Mouse (Mus musculus) regulatory T cell (primary cell): ENCODE data around the gene Hgfac.

Experiments used
- in situ Hi-C: fragments of 300-600 bp; cut with MboI, MseI; formaldehyde crosslinking; loops from one replicate; pipeline ENCODE4 v1.15.1; 2025; ENCODE audit warnings: high pct_unique_total_duplicates

Gene Hgfac

GRCm38 (mm10) chr5:35035795-35036194 is 5.5 kb upstream of the Hgfac start:
- in situ Hi-C loops = loop anchor here (10.0 kb wide), 1 partner anchor 331 kb away; no protein-coding TSS in a partner anchor

DNA sequence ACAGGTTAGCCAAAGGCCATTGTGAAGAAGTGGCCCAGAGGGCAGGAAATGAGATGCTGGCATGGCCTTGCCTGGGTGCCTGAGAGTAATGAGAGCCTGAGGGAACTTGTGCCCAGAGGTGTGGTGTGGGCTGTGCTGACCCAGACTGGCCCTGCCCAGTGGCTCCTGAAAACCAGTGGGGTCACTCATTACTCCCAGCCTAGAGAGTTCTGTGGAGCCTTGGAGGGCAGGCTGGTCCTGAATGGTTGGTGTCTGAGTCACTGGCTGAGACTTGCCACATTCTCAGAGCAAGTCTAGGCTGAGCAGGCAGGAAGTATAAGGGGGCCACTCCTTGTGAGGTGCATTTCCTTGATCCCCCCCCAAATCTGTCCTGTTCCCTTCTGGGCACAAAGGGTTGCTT is 3.9 kb upstream of the Hgfac start:
- in situ Hi-C loops = loop anchor here (10.0 kb wide), 1 partner anchor 333 kb away; no protein-coding TSS in a partner anchor

DNA sequence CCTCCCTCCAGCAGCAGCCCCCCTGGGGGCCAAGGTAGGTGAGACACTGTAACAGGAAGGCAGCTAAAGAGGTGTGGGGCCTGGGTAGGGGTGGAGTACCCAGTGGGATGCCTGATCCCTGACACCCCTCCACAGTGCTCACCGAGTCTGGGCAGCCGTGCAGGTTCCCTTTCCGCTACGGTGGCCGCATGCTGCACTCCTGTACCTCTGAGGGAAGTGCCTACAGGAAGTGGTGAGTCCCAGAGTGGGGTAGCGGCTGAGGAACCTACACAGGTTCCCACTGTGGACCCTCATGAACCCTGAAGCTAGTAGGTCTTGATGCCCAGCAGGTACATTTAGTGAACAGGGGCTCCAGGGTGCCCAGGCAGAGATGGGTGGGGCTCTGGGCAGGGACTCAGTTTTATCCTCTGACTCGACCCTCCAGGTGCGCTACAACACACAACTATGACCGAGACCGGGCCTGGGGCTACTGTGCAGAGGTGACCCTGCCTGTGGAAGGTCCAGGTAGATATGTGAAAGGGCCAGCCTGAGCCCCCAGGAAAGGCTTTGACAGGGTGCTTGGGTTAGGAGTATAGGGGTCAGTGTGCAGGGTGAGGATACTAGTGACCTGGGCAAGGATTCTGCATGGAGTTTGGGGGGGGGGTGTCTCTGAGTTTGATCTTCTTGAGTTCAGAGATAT is 1.3 kb downstream of the Hgfac start:
- in situ Hi-C loops = loop anchor here (5.0 kb wide), 2 partner anchors 55 to 125 kb away; no protein-coding TSS in a partner anchor

- in situ Hi-C loops = loop anchor here (5.0 kb wide), 2 partner anchors 56 to 126 kb away; no protein-coding TSS in a partner anchor
Observed at GRCm38 (mm10) chr5:35043110-35043451, 1.8 kb downstream of the Hgfac start.

DNA sequence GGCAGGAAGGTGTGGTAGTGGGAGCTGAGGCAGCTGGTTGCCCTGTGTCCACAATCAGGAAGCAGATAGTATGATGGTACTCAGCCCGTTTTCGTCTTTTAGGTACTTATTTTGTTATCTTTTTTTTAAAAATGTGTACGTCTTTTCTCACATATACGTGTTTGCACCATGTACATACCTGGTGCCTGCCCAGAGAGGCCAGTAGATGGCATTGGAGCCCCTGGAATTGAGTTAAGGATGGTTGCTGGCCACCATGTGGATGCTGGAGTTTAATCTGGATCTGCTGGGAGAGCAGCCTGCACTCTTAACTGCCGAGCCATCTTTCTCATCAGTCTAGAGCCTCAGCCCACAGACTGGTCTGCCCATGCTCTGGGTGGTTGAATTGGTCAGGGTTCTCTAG is 9.2 kb downstream of the Hgfac start:
- in situ Hi-C loops = no loop called here

DNA sequence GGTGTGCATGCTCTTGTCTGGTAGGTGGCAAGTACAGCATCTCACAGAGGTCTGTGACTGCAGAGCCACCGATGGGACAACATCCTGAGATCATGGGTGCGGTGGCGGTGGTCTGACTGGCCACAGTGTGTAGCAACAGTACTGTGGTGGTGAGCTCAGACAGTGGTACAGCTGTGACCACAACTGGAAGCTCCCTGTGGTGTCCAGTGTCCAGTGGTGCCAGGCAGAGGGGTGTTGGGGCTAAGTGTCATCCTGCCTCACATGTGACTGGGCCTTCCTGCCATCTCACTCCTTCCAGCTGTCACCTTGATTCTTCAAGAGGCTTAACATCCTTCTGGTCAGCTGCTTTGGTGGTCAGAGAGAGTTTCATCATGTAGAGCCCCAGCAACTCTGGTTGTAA is 13.3 kb downstream of the Hgfac start:
- in situ Hi-C loops = no loop called here

DNA sequence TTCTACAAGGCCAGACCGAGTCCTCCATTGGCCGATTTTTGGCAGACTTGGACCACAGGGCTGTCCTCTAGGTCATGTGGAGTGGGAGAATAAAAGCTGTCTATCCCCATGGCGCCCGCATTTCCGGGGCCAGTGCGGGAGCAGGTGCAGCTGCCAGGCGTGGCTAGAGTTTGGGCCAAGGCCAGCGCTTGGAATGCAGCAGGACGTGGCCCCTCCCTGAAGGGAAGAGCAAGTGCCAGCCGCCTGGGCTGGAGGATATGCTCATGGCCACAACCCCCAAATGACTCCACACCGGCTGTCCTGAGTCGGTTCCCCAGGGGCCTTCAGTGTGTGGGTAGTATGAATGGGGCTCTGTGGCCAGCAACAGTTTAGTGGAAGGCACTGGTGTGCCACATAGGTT is 13.8 kb downstream of the Hgfac start:
- in situ Hi-C loops = no loop called here

GRCm38 (mm10) chr5:35056604-35057432 is 15.5 kb downstream of the Hgfac start, which contains the start of gene Dok7:
Gene Dok7, plus strand, starts transcription at chr5:35056766.
- in situ Hi-C loops = no loop called here

DNA sequence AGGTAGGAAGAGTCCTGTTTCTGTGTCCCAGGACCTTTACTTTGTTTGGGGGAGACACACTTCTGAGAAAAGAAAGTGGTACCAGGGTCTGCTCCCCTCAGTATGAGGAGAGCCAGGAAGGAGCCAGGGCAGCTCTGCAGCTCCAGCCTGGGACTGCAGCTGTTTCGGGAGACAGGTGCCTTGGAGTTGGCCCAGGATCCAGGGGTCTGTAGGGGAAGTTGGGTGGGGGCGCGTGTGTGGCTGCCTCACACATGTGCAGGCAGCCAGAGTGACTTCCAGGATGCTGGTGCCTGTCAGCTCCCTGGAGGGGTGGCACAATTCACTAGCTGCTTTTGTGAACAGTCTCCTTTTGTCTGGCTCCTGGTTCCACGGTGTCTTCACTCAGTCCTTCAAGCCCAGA is 16.3 kb downstream of the Hgfac start:
- in situ Hi-C loops = no loop called here

- in situ Hi-C loops = no loop called here
Observed at GRCm38 (mm10) chr5:35058216-35058615, 16.9 kb downstream of the Hgfac start.

- in situ Hi-C loops = no loop called here
Observed at GRCm38 (mm10) chr5:35060098-35060497, 18.8 kb downstream of the Hgfac start.

- in situ Hi-C loops = no loop called here
Observed at GRCm38 (mm10) chr5:35069841-35070240, 28.5 kb downstream of the Hgfac start.

DNA sequence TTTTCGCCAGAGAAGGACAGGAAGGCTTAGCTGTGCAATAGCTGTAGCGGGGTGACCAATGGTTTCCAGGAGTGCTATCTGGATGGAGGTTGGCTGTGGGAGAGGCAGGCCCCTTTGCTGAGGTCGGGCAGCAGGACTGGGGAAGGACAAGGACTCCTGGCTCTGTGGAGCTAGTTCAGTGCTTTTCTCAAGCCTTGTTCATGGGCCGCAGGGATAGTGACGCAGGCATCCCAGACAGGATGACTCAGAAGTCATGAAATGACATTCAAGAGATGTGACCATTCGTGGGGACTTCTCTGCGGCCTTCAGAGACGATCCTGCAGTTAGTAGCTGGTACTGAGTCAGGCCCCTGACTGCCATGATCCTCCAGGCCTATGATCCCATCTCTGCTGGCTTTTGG is 29.0 kb downstream of the Hgfac start:
- in situ Hi-C loops = no loop called here

DNA sequence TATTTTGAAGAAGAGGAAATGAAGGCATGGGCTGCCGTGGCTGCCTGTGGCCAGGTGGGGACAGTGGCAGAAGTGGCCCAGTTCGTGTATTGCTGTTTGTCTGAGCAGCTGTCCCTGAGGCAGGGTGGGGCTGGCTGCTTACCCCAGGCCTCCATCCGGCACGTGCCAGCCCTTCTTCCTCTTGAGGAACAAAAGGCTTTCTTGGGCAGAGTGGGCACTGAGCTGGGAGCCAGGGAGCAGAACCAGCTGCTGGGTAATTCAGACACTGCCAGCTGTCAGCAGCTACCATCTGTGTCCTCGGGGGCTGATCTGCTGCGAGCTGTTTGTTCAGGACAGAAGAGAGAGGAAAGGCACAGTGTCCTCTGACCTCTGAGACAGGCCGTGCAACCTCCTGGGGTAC is 29.6 kb downstream of the Hgfac start:
- in situ Hi-C loops = no loop called here

GRCm38 (mm10) chr5:35071855-35072254 is 30.5 kb downstream of the Hgfac start:
- in situ Hi-C loops = no loop called here

GRCm38 (mm10) chr5:35073235-35073634 is 31.9 kb downstream of the Hgfac start:
- in situ Hi-C loops = no loop called here

GRCm38 (mm10) chr5:35073992-35074391 is 32.7 kb downstream of the Hgfac start:
- in situ Hi-C loops = no loop called here

- in situ Hi-C loops = no loop called here
Observed at GRCm38 (mm10) chr5:35076369-35076768, 35.1 kb downstream of the Hgfac start.

DNA sequence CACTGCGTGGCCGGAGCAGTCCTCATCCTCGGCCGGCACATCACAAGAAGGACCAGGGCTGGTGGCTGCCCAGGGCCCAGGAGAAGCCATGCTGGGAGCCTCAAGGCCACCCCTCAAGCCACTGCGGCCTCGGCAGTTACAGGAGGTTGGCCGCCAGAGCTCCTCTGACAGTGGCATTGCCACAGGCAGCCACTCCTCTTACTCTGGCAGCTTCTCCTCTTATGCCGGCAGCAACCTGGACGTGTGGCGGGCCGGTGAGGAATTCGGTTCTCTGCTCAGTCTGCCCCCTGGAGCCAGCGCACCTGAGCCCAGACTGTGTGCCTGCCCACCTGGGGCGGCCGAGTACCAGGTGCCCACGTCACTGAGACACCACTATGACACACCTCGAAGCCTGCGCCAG is 37.8 kb downstream of the Hgfac start:
- in situ Hi-C loops = no loop called here

DNA sequence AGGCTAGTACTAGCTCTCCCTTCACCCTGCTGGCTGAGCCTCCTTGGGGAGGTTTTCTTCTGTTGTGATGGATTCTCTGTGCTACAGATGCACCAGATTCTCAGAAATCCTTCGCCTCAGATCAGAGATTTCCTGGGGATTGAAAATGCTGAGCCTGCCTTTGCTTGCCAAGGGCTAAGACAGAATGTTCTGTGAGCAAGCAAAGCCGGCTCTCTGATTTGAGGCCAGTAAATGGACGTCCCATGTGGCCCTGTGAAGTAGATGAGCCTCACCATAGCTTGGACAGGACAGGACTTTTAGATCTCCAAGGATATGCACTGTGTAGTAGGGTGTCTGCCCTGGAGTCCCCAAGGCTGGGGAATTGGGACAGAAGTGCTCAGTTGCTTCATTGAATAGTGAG is 43.6 kb downstream of the Hgfac start:
- in situ Hi-C loops = no loop called here

DNA sequence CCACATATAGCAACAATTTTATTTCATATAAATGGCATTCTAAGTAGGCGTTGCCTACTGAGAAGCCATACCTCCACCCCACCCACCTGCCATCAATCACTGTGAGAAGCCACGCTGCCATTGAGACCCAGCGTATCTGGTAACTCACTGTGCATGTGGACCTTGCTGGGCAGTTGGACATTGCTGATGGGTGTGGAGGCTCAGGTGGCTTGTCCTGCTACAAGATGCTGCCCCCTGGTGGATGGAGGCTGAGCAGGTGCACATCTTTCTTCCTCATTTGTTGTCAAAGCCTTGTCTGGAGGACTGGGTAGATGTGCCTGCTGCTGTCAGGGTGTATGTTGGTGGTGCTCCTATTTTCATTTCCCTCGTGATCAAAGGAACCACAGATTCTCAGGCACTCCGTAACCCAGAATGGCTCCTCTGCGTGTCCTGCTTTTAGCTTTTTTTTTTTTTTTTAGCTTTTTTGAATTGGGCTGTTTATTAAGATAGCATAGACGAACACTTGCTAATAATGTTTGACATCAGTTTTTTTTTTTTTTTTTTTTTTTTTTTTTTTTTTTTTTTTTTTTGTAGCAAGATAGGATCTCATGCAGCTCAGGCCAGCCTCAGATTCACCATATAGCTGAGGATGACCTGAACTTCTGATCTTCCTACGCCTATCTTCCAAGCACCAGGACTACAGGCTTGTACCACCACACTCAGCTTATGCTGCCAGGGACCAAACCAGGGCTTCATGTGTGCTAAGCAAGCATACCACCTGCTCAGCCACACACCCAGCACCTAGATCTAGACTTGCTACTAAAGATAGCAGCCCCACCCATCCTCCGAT is 47.7 kb downstream of the Hgfac start:
- in situ Hi-C loops = no loop called here

DNA sequence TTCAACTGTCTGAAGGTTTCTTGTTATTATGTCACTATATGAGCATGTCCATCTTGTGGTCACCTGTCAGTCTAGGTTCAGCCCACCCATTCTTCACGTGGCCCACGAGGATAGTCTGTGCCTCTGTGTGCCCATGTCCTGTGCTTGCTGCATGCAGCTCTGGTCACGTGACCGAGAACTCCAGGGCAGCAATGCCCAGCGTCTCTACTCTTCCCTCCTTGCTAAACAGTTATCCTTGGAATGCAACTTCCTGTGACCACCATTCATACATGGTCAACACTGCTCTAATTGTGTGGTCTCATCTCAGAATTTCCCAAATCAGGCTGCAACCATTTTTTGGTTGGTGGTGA is 48.3 kb downstream of the Hgfac start:
- in situ Hi-C loops = no loop called here
